Mouse (Mus musculus) heart, embryonic 13.5 days (tissue): Measurements from ENCODE around the gene Ggt1. TPM values are rescaled to one million over a fixed set of nuclear protein-coding genes. Genes with fewer than 3 reads are reported as not detected.

Source experiments
- ATAC-seq: fragments of 200-750 bp; cut with Nextera tagmentation; 2 replicates; pipeline ENCODE4 v1.8.0; 2017; ENCODE audit warnings: moderate TSS enrichment; ENCODE audit not compliant: insufficient number of reproducible peaks, low FRiP score, low TSS enrichment; ENCODE audit errors: extremely low read depth
- H3K27ac ChIP-seq: fragments of 300-500 bp; sonication (generic); replicated peaks from 2 replicates; pipeline ENCODE4 v1.5.1; 2015; ENCODE audit warnings: moderate library complexity, mild to moderate bottlenecking, inconsistent platforms
- H3K27me3 ChIP-seq: fragments of 300-500 bp; sonication (generic); replicated peaks from 2 replicates; pipeline ENCODE4 v1.6.1; 2015; ENCODE audit warnings: mild to moderate bottlenecking, inconsistent platforms
- H3K36me3 ChIP-seq: fragments of 300-500 bp; sonication (generic); 2 replicates; pipeline ENCODE4 v1.6.1; 2015; ENCODE audit warnings: mild to moderate bottlenecking, inconsistent platforms
- H3K4me1 ChIP-seq: fragments of 300-500 bp; sonication (generic); 2 replicates; pipeline ENCODE4 v1.6.1; 2015; ENCODE audit warnings: inconsistent platforms
- H3K4me2 ChIP-seq: fragments of 300-500 bp; sonication (generic); 2 replicates; pipeline ENCODE4 v1.6.1; 2015; ENCODE audit warnings: inconsistent platforms, mild to moderate bottlenecking, moderate library complexity
- H3K4me3 ChIP-seq: fragments of 300-500 bp; sonication (generic); 2 replicates; pipeline ENCODE4 v1.5.1; 2015; ENCODE audit warnings: moderate library complexity, mild to moderate bottlenecking, inconsistent platforms
- H3K9ac ChIP-seq: fragments of 300-500 bp; sonication (generic); 2 replicates; pipeline ENCODE4 v1.6.1; 2015; ENCODE audit warnings: inconsistent platforms, mild to moderate bottlenecking, moderate library complexity
- H3K9me3 ChIP-seq: fragments of 300-500 bp; sonication (generic); 2 replicates; pipeline ENCODE4 v1.6.1; 2016; ENCODE audit warnings: inconsistent platforms
- WGBS: fragments of 180-500 bp; shearing (Covaris S2); methylation state at CpG from one replicate; pipeline ENCODE4 v1.1.7; 2015; ENCODE audit warnings: mixed read lengths; 5-methylcytosine and 5-hydroxymethylcytosine counted together
- polyA plus RNA-seq: library from polyadenylated mRNA; unstranded; fragments of >200 nt; fragmentation: Nextera tagmentation; extraction: Ambion mirVana; gene quantifications from 2 replicates; pipeline ENCODE4 v1.2.1, GENCODE M21; 2015

Gene Ggt1
- polyA plus RNA-seq, 1 experiment from 2014 or later, result 0.52 TPM

DNA sequence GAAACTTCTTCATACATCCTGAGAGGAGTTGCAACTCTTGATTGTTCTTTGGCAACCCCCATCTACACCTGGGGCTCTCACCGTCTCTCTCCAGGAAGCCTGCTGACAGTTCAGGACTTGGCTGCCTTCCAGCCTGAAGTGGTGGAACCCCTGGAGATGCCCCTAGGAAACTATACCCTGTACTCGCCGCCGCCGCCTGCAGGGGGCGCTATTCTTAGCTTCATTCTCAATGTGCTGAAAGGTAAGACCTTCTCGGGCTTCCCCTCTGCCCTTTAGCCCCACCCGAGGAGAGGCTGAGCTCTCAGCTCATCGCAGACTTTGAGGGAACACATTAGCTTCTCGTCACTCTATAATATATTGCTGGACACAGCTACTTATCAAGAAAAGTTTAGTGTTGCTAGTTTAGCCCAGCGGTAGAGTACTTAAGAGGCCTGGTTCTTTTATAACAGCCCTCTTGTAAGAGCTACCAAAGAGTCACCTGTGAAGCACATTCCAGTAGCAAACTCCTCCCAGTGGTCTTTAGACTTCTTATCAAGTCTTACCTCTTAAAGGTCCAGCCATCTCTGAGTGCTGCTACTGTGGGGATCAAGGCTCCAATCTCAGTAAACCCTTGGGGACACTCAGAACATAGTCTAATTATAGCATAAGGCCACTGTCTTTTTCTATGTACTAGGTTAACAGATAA is 43.9 kb downstream of the Ggt1 start:
- H3K27me3 ChIP-seq, result no peaks in the 10 kb centered on the region
- H3K4me1 ChIP-seq, result peaks cover 10% of the 10 kb centered on the region
- H3K9me3 ChIP-seq, result no peaks in the 10 kb centered on the region
- no peak overlapping the region for H3K4me3 ChIP-seq
- H3K9ac ChIP-seq, result no peak overlapping the region
- no peaks in the 10 kb centered on the region for H3K36me3 ChIP-seq
- WGBS, result 32% methylated on average over 11 of the region's 11 CpGs
- no peak overlapping the region for H3K4me2 ChIP-seq
- ATAC-seq, result no peak
- H3K27ac ChIP-seq, result no peak overlapping the region

DNA sequence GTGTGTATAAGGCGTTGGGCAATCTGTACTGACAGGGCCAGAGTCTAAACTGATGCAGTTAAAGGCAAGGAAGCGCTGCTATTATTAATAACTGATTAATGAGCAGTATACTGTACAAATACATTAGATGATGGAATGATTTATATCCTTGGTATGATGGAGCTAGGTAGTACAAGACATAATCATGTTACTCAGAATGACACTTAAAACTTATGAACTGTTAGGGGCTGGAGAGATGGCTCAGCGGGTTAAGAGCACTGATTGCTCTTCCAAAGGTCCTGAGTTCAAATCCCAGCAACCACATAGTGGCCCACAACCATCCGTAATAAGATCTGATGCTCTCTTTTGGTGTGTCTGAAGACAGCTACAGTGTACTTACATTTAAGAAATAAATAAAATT is 45.8 kb downstream of the Ggt1 start:
- peaks cover 12% of the 10 kb centered on the region for H3K4me1 ChIP-seq
- H3K9me3 ChIP-seq, result no peaks in the 10 kb centered on the region
- H3K36me3 ChIP-seq, result no peaks in the 10 kb centered on the region
- H3K27ac ChIP-seq, result no peak overlapping the region
- ATAC-seq, result no peak
- H3K4me2 ChIP-seq, result no peak overlapping the region
- H3K4me3 ChIP-seq, result no peak overlapping the region
- no peak overlapping the region for H3K9ac ChIP-seq
- WGBS, result 79% methylated on average over 4 of the region's 4 CpGs
- H3K27me3 ChIP-seq, result no peaks in the 10 kb centered on the region

DNA sequence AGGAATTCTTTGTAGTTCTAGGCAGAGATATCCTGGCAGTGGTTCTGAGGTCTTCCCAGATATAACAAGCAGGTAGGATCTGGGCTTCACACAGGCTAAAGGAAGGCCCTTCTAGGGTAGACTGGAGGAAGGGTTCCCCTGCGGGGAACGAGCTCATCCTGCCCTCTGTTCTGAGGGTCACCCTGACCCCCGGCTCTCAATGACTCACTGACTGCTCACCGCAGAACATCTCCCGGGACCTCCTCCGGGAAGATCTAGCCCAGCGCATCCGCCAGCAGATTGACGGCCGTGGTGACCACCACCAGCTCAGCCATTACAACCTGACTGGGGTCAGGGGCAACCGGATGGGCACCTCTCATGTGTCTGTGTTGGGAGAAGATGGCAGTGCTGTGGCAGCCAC is 47.6 kb downstream of the Ggt1 start:
- no peak overlapping the region for H3K27ac ChIP-seq
- no peaks in the 10 kb centered on the region for H3K36me3 ChIP-seq
- 83% methylated on average over 11 of the region's 11 CpGs for WGBS
- no peak overlapping the region for H3K4me3 ChIP-seq
- peaks cover 12% of the 10 kb centered on the region for H3K4me1 ChIP-seq
- H3K9ac ChIP-seq, result no peak overlapping the region
- H3K27me3 ChIP-seq, result no peaks in the 10 kb centered on the region
- H3K4me2 ChIP-seq, result no peak overlapping the region
- H3K9me3 ChIP-seq, result no peaks in the 10 kb centered on the region
- no peak for ATAC-seq

DNA sequence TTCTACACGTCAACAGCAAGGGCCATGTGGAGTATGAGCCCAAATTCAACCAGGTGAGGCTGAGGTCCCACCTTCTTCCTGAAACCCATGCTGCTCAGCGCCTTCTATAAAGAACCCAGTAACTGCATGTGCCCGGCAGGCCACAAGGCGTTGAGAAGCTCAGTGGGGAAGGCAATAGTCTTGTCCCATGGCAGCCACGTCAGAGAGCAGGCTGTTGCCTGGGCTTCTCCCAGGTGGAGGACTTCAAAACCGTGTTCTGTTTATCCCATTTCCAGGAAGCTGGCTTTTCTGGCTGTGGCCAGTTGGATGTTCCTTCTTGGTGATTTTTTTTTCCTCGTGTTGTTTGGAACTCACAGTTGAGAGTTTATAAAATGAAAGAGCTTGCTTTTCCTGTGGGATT is 49.1 kb downstream of the Ggt1 start:
- Histone ChIP-seq H3K4me3 (no peak overlapping the region), H3K4me1 (peaks cover 6% of the 10 kb centered on the region), H3K9ac (no peak overlapping the region), H3K9me3 (no peaks in the 10 kb centered on the region), H3K4me2 (no peak overlapping the region), H3K27me3 (no peaks in the 10 kb centered on the region), H3K27ac (no peak overlapping the region), H3K36me3 (no peaks in the 10 kb centered on the region)
- no peak for ATAC-seq
- WGBS, result 46% methylated on average over 7 of the region's 7 CpGs

DNA sequence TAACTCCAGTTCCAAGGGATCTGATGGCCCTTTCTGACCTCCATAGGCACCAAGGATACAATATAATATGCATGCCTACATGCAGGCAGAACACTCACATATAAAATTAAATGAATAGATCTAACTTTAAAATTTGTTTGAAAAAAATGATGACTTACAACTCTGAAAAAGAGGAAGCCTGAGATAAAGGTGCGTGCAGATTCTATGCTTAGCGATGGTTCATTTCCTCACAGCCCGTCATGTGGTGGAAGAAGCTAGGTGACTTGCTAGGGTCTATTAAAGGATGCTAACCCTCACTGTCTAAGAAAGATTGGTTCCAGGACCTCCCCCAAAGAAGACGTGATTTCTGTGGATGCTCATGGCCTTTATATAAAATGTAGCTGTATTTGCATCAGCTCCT is 54.6 kb downstream of the Ggt1 start:
- Histone ChIP-seq H3K27ac (no peak overlapping the region), H3K4me1 (no peaks in the 10 kb centered on the region), H3K27me3 (no peaks in the 10 kb centered on the region), H3K9ac (no peak overlapping the region), H3K9me3 (no peaks in the 10 kb centered on the region), H3K36me3 (no peaks in the 10 kb centered on the region), H3K4me2 (no peak overlapping the region), H3K4me3 (no peak overlapping the region)
- no peak for ATAC-seq
- 80% methylated on average over 4 of the region's 4 CpGs for WGBS

DNA sequence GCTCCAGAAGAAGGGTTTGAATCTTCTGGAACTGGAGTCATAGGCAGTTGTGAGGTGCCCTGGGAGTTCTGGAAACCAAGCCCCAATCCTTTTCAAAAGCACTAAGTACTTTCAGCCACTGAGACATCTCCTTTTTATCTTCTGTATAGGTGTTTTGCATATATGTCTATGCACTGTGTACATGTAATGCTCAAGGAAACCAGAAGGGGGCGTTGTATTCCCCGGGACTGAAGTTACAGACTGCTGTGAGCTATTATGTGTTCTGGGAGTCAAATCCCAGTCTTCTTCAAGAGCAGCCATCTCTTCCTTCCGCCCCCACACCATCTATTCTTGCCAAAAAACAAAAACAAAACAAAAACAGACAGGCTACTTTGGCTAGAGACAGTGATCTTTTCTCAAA is 59.4 kb downstream of the Ggt1 start:
- 0 out of 2 replicates have a peak, but pooled peaks cover 4% of the 10 kb centered on the region for H3K9me3 ChIP-seq
- no peak overlapping the region for H3K4me2 ChIP-seq
- no peak for ATAC-seq
- no peaks in the 10 kb centered on the region for H3K27me3 ChIP-seq
- H3K27ac ChIP-seq, result no peak overlapping the region
- no peaks in the 10 kb centered on the region for H3K36me3 ChIP-seq
- no peak overlapping the region for H3K4me3 ChIP-seq
- H3K9ac ChIP-seq, result no peak overlapping the region
- 44% methylated on average over 3 of the region's 3 CpGs for WGBS
- H3K4me1 ChIP-seq, result 0 out of 2 replicates have a peak, but pooled peaks cover 1% of the 10 kb centered on the region

DNA sequence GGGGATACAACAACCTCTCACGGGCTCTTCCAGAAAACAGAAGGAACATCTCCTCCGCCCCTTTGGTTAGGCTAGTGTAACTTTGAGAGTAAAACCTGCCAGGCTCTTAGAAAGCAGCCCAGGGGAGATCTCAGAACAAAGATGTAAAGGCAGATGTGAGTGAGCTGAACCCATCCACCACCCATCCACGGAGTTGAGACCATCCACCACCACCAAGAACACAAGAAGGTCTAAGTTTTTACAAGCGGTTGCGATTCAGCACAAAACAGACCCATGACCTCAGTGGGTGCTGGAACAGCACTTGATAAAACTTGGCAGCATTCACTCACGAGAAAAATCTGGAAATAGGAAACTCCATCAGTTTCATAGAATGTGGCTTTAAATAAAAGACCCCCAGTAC is 64.5 kb downstream of the Ggt1 start:
- Histone ChIP-seq H3K27ac (no peak overlapping the region), H3K36me3 (no peaks in the 10 kb centered on the region), H3K9ac (no peak overlapping the region), H3K4me3 (no peak overlapping the region), H3K27me3 (no peaks in the 10 kb centered on the region), H3K4me2 (no peak overlapping the region), H3K9me3 (0 out of 2 replicates have a peak, but pooled peaks cover 4% of the 10 kb centered on the region), H3K4me1 (peaks cover 3% of the 10 kb centered on the region; the same call in 1 of the 2 replicates)
- 47% methylated on average over 6 of the region's 6 CpGs for WGBS
- no peak for ATAC-seq

DNA sequence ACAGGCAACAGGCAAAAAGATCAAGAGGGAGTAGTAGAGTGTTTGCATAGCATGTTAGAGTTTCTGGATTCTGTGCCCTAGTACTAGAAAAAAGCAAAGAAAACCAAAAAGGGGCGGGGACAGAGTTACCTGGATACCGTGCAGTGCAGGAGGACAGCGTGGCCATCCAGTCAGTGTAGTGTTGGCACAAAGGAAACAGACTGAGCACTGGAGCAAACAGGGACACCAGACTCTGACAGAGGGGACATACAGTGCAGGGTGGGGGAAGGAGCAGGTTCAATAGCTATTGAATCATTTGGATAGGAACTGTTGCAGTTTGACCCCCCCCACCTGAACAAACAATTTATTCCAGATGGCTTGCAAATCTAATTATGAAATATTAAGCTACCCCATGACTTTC is 65.6 kb downstream of the Ggt1 start:
- no peak overlapping the region for H3K4me2 ChIP-seq
- 0 out of 2 replicates have a peak, but pooled peaks cover 2% of the 10 kb centered on the region for H3K9me3 ChIP-seq
- no peaks in the 10 kb centered on the region for H3K27me3 ChIP-seq
- peaks cover 3% of the 10 kb centered on the region; the same call in 1 of the 2 replicates for H3K4me1 ChIP-seq
- WGBS, result 60% methylated on average over 3 of the region's 3 CpGs
- H3K9ac ChIP-seq, result no peak overlapping the region
- H3K4me3 ChIP-seq, result no peak overlapping the region
- no peak for ATAC-seq
- no peaks in the 10 kb centered on the region for H3K36me3 ChIP-seq
- H3K27ac ChIP-seq, result no peak overlapping the region

DNA sequence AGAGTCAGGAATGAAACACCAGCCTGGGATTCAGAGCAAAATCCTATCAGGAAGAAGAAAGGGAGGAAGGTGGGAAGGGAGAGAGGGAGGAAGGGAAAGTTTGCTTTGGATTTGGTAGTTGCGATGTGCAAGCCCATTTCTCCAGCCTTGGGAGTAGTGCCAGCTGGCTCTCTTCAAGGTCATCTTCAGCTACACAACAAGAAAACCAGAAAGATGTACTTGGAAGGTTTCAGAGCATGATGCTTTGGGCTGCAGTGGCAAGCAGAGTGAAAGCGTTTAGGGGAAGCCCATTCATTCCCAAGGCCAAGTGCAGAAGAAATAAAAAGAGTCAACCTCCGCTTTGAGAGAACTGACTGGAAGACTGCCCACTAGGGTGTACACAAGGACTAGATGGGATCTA is 66.1 kb downstream of the Ggt1 start:
- peaks cover 7% of the 10 kb centered on the region; the same call in 1 of the 2 replicates for H3K4me1 ChIP-seq
- no peak overlapping the region for H3K4me2 ChIP-seq
- H3K27me3 ChIP-seq, result no peaks in the 10 kb centered on the region
- H3K9me3 ChIP-seq, result no peaks in the 10 kb centered on the region
- no peaks in the 10 kb centered on the region for H3K36me3 ChIP-seq
- no peak overlapping the region for H3K4me3 ChIP-seq
- H3K9ac ChIP-seq, result no peak overlapping the region
- no peak for ATAC-seq
- H3K27ac ChIP-seq, result no peak overlapping the region
- 78% methylated on average over 3 of the region's 3 CpGs for WGBS

DNA sequence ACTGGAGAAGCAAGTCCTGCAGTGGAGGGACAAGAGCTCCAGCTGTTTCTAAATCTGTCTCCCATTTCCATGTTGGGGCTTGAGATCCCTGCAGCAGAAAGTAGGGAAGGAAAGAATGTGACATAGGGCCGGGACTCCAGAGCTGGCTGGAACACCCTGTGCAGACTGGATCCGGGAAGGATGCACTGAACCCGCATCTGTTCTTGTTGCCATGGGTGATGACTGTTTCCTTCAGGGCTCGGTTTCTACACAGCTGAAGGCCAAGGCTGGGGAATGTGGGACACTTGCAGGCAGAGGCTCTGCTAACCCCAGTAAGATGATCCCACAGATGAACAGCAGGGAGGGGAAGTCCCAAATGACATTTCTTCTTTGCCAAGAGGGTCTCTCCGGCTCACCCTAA is 71.2 kb downstream of the Ggt1 start:
- Histone ChIP-seq H3K27me3 (no peaks in the 10 kb centered on the region), H3K4me1 (0 out of 2 replicates have a peak, but pooled peaks cover 12% of the 10 kb centered on the region), H3K9ac (no peak overlapping the region), H3K9me3 (no peaks in the 10 kb centered on the region), H3K4me3 (no peak overlapping the region), H3K36me3 (no peaks in the 10 kb centered on the region), H3K27ac (no peak overlapping the region), H3K4me2 (no peak overlapping the region)
- WGBS, result 38% methylated on average over 5 of the region's 5 CpGs
- ATAC-seq, result no peak

DNA sequence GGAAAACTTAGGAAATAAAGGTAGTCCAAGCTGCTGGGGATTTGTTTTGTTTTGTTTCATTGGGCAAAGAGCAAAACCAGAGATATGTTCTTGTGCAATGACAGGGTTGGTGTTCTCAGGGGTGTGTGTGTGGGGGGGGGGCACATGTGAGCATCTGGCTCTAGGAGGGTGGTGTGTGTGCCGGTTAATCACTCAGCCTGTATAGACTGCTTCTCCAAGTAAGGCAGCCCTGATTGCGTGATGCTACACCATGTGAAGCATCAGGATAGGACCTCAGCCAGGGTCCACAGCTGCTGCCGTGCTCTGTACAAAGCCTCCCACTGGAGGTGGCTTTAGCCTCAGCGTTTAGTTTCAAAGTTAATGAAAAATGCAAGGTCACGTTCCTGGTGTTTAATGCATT is 71.6 kb downstream of the Ggt1 start:
- Histone ChIP-seq H3K4me1 (0 out of 2 replicates have a peak, but pooled peaks cover 12% of the 10 kb centered on the region), H3K27ac (no peak overlapping the region), H3K9ac (no peak overlapping the region), H3K36me3 (no peaks in the 10 kb centered on the region), H3K27me3 (no peaks in the 10 kb centered on the region), H3K4me3 (no peak overlapping the region), H3K4me2 (no peak overlapping the region), H3K9me3 (no peaks in the 10 kb centered on the region)
- no peak for ATAC-seq
- WGBS, result 77% methylated on average over 5 of the region's 5 CpGs

DNA sequence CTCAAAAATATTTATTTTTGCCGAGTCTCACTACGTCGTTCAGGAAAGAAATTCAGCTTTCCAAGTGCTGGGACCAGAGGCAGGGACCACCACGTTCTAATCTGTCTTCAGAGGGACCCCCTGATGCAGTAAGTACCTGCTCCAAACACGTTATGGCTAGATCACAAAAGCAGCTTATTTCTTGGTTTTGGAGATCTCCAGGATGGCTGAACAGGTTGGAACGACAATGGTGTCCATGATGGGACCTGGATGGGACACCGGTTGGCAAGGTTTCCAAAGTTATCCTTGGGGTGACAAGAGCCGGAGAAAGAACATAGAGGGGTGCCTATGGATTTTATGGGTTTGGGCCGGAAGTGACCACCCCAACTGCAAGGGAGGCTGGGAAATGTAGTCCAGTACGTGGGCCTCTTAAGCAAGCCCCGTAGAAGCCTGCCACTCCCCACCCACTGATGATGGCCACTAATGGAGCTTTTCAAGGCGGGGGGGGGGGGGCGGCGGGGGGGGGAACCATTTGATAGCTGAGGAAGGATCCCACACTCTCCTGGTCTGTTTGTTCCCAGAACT is 72.3 kb downstream of the Ggt1 start:
- WGBS, result 81% methylated on average over 11 of the region's 14 CpGs
- Histone ChIP-seq H3K9ac (no peak overlapping the region), H3K4me1 (0 out of 2 replicates have a peak, but pooled peaks cover 12% of the 10 kb centered on the region), H3K9me3 (no peaks in the 10 kb centered on the region), H3K27me3 (no peaks in the 10 kb centered on the region), H3K27ac (no peak overlapping the region), H3K4me3 (no peak overlapping the region), H3K4me2 (no peak overlapping the region), H3K36me3 (no peaks in the 10 kb centered on the region)
- no peak for ATAC-seq
